Mouse (Mus musculus): ENCODE measurements around the gene Msh6.
A peak's percentile ranks its signal among the peaks of the same experiment; 100 is the strongest.
"Not testable (repeated sequence)": the region's sequence is repeated elsewhere in the genome, so short reads cannot be mapped to it uniquely, and the experiment has no call there.

The Msh6 gene

DNA sequence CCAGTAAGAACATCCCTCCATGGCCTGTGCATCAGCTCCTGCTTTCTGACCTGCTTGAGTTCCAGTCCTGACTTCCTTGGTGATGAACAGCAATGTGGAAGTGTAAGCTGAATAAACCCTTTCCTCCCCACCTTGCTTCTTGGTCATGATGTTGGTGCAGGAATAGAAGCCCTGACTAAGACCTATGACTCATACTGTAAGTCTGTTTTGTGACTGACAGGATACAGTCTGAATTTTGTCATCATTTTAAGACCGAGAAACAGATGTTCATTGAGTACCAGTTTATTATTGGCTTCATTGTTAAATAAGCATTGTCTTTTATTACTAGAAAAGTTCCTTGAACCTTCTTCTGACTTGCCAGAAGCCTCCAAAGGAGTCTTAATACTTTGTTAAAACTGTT lies 4.8 kb downstream of the Msh6 start:
- DNase-seq (ENCODE audit: low read depth in 2 of 2, low spot score in 2 of 2) = not testable (repeated sequence)

DNA sequence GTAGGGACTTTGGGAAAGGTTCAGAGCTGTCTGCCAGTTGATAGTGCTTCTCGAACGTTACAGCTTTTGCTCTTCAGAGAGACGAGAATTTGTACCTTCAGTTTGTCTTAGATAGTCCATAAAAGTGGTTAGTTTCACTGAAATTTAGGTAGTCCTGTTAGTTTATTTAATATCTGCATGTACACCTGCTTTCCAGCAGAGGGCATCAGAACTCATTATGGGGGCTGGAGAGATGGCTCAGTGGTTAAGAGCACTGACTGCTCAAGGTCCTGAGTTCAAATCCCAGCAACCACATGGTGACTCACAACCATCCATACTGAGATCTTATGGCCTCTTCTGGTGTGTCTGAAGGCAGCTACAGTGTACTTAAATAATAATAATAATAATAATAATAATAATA lies 7.2 kb downstream of the Msh6 start:
- no peak for DNase-seq (ENCODE audit: low read depth in 2 of 2, low spot score in 2 of 2)

DNA sequence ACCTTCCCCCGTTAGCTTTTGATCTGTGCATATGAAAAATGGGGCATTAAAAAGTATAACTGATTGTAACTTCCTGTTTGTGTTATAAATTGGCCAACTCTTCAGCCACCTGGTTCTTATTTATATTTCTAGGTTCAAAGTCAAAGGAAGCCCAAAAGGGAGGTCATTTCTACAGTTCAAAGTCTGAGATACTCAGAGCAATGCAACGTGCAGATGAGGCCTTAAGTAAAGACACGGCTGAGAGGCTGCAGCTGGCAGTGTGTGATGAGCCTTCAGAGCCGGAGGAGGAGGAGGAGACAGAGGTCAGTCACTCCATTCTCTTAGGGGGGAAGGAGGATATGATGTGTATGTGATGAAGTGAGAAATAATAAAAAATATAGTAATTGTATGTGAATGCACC lies 8.5 kb downstream of the Msh6 start:
- no peak for DNase-seq (ENCODE audit: low read depth in 2 of 2, low spot score in 2 of 2)

DNA sequence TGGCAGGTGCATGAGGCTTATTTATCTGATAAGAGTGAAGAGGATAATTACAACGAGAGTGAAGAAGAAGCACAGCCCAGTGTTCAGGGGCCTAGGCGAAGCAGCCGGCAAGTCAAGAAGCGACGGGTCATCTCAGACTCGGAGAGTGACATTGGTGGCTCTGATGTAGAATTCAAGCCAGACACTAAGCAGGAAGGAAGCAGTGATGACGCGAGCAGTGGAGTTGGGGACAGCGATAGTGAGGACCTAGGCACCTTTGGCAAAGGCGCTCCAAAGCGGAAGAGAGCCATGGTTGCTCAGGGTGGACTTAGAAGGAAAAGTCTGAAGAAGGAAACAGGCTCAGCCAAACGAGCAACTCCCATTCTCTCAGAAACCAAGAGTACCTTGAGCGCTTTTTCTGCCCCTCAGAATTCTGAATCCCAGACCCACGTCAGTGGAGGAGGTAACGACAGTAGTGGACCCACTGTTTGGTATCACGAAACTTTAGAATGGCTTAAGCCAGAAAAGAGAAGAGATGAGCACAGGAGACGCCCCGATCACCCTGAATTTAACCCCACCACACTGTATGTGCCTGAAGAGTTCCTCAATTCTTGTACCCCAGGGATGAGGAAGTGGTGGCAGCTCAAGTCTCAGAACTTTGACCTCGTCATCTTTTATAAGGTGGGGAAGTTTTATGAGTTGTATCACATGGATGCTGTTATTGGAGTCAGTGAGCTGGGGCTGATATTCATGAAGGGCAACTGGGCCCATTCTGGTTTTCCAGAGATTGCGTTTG lies 9.8 kb downstream of the Msh6 start:
- no peak for DNase-seq (ENCODE audit: low read depth in 2 of 2, low spot score in 2 of 2)

- DNase-seq (ENCODE audit: low read depth in 2 of 2, low spot score in 2 of 2) = no peak
Measured at GRCm38 (mm10) chr17:87985916-87986315, 11.1 kb downstream of the Msh6 start.

DNA sequence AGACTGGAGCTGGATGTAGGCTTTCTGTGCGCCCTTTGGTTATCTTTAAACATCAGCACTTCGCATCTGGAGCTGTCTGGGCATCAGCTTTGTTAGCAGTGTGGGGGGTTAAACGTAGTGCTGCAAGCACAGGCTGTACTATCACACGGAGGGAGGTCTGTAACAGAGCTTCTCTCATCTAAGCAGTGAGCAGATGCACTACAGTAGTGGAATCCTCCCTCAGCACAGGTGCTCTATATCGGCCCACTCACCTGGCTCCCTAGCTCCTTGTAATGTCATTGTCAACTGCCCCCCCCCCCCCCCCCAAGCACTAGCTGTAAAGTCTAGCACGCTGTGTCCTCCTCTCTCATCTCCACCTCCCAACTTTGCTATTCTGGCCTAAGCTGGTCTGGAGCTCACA lies 12.6 kb downstream of the Msh6 start:
- no peak for DNase-seq (ENCODE audit: low read depth in 2 of 2, low spot score in 2 of 2)

- DNase-seq (ENCODE audit: low read depth in 2 of 2, low spot score in 2 of 2) = no peak
Measured at GRCm38 (mm10) chr17:87992154-87992553, 17.3 kb downstream of the Msh6 start.

GRCm38 (mm10) chr17:87993338-87993737 lies 18.5 kb downstream of the Msh6 start:
- no peak for DNase-seq (ENCODE audit: low read depth in 2 of 2, low spot score in 2 of 2)

DNA sequence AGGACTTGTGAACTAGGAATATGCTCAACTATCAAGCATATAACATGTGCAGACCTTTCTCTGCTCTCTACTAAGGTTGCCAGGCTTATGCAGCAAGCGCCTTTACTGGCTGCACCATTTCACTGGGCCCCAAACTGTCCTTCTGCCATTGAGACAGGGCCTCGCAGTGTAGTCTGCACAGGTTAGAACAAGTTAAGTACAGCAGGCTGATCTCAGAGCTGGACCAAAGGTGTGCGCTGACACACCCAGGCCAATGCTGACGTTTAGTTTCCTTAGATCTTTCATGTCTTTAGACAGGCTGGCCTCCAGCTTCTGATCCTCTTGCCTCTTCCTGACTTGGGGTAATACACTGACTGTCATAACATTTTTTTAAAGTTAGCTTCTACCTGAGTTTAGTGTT lies 22.9 kb downstream of the Msh6 start:
- DNase-seq (ENCODE audit: low read depth in 2 of 2, low spot score in 2 of 2) = no peak

GRCm38 (mm10) chr17:88004892-88005291 lies 30.0 kb downstream of the Msh6 start:
- no peak for DNase-seq (ENCODE audit: low read depth in 2 of 2, low spot score in 2 of 2)

GRCm38 (mm10) chr17:88006956-88007355 lies 32.1 kb downstream of the Msh6 start:
- DNase-seq (ENCODE audit: low read depth in 2 of 2, low spot score in 2 of 2) = no peak

- no peak for DNase-seq (ENCODE audit: low read depth in 2 of 2, low spot score in 2 of 2)
Measured at GRCm38 (mm10) chr17:88014456-88014855, 39.6 kb downstream of the Msh6 start.

DNA sequence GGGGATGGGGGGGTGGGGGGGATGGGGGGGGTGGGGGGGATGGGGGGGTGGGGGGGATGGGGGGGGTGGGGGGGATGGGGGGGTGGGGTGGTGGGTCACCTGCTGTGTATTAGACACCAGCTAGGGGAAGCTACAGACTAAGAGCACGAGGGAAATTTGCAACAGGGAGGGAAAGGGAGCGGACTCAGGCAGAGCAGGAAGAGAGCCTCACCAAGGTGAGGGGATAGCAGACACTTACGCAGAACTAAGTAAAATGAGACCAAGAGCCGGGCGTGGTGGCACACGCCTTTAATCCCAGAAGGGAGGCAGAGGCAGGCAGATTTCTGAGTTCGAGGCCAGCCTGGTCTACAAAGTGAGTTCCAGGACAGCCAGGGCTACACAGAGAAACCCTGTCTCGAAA lies 41.2 kb downstream of the Msh6 start:
- not testable (repeated sequence) for DNase-seq (ENCODE audit: low read depth in 2 of 2, low spot score in 2 of 2)

DNA sequence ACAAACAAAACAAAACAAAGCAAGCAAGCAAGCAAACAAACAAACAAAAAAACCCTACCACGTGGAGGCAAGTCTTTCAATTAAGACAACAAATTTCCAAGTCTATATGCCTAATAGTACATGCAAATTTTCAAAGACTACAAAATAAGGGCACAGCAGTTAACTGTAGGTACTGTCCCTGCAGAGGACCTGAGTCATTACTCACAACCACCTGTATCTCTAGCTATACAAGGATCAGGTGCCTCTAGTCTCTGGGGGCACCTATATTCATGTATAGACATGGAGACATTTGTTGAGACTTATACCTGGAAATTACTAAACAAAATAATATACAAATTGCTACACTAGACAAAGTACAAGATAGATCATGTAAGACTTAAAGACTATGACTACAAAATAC lies 49.1 kb downstream of the Msh6 start:
- no peak for DNase-seq (ENCODE audit: low read depth in 2 of 2, low spot score in 2 of 2)

DNA sequence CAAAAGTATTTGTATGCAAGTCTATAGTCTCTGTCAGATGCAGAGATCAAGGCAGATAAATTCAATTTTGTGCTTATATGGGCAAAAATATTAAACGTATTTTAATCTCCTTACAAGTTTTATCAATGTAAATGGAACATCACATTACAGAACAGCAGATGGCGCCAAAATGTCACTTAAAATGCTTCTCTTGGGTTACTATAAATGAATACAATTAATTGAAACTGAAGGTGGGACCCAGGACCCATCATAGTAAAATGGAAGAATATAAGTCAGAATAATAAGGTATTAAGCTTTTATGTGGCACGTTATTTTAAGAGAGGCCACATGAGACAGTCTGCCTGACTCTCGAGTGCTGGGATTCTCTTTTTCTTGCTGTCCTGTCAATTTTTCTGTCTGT lies 50.4 kb downstream of the Msh6 start:
- DNase-seq (ENCODE audit: low read depth in 2 of 2, low spot score in 2 of 2) = peak; percentile 48 to 63

DNA sequence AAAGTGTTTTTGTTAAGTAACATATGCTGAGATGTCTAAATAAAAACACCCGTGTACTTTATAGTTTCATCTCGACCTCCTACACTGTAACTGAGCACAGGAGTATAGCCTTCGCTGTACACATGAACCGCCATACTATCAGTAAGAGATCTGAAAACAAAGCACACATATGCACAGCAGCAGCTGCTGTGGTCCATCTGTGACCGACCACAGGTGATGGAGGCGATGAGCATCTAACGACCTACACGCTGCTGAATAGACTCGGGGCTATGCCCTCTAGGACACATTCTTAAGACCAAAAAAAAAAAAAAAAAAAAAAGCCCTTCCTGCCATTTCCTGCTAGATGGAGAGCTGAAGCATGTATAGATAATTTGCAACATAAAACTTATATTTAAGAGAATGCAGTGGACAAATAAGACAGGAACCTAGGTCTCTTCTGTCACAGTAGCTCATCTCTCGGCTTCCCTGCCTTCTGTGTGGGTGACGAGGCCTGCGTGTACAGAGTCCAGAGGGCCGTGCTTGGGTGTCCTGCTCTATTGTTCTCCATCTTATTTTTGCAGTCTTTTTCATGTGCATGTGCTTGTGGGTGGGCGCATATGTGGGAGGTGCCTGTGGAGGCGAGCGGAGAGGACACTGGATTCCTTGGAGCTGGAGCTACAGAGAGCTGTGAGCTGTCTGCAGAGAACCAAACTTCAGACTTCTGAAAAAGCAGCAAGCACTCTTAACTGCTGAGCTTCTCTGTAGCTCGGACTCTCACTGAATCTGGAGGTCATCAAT lies 54.5 kb downstream of the Msh6 start:
- no peak for DNase-seq (ENCODE audit: low read depth in 2 of 2, low spot score in 2 of 2)

DNA sequence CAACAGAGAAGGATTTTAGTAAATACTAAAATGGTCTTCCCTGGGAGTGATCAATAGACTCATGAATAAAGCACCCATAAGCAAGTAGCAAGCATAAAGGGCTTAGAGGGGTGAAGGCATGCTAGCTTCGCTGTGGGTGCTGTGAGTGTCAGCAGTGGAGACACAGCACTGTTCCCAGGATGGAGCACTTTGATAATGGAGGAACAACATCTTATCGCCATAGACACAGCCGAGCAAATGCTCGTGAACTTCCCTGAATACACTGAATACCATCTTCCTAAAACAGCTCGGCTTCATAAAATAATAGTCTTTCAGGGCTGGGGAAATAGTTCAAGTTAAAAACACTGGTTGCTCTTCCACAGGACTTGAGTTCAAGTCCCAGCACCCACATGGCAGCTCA lies 56.9 kb downstream of the Msh6 start:
- DNase-seq (ENCODE audit: low read depth in 2 of 2, low spot score in 2 of 2) = no peak

DNA sequence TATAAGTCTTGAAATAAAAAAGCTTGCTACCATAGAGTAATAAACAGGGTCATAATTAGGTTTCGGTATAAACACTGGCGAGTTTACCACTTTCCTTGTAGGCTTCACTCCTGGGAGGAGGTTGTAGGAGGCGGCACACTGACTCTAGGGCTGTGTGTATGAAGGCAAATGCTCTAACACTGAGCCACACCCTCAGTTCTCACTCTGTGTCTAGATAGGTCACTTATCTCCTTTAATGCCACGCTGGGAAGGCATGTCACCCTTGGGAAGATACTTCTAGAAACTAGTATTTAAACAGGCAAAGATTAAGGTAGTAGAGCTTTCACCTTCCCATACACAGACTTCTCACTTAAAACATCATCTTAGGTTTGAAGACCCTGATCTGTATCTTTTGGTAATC lies 59.6 kb downstream of the Msh6 start:
- no peak for DNase-seq (ENCODE audit: low read depth in 2 of 2, low spot score in 2 of 2)
